Comparison of ENCODE assay signal across 17 mouse cellular contexts in genomic region chrX:8901906-8902472, GRCm38 (mm10). TPM values are rescaled to one million over a fixed set of nuclear protein-coding genes. Genes with fewer than 3 reads are reported as not detected.
DNase-seq lines count a peak whose midpoint lies in the region; ATAC-seq and TF ChIP-seq lines count a peak whose summit lies in the region.
"Had no signal": no experiment of that assay in that cellular context is flagged by ENCODE, and none has a peak within 500 bp of the region (broad histone marks: within the 10 kb centered on the region; RNA-seq: fewer than 3 reads in every experiment).

No protein-coding gene starts in this region.

- no peak overlapping the region for H3K27ac ChIP-seq in hindbrain, embryonic 13.5 days
- H3K27ac ChIP-seq in hindbrain, embryonic 11.5 days (ENCODE audit: low read depth, low read length), result no peak overlapping the region
- H3K27ac ChIP-seq in midbrain, embryonic 14.5 days (replicated peaks; ENCODE audit: low read depth, low read length), result no peak overlapping the region
- H3K27ac ChIP-seq in kidney, embryonic 16.5 days (ENCODE audit: low read length), result no peak overlapping the region
- H3K27ac ChIP-seq: embryonic facial prominence, embryonic 15.5 days; forebrain, embryonic 12.5 days; heart, embryonic 15.5 days; kidney, embryonic 15.5 days; limb, embryonic 15.5 days; macrophage had no signal

- H3K36me3 ChIP-seq in hindbrain, embryonic 13.5 days, result no peaks in the 10 kb centered on the region
- no peaks in the 10 kb centered on the region for H3K36me3 ChIP-seq in hindbrain, embryonic 11.5 days (ENCODE audit: control insufficient read depth, insufficient read depth, low read length)
- H3K36me3 ChIP-seq in midbrain, embryonic 14.5 days (ENCODE audit: control insufficient read depth, insufficient read depth, low read length), result no peaks in the 10 kb centered on the region
- no peaks in the 10 kb centered on the region for H3K36me3 ChIP-seq in kidney, embryonic 16.5 days (ENCODE audit: insufficient read depth, low read length)
- H3K36me3 ChIP-seq: embryonic facial prominence, embryonic 15.5 days; forebrain, embryonic 12.5 days; heart, embryonic 15.5 days; kidney, embryonic 15.5 days; limb, embryonic 15.5 days had no signal

- no peaks in the 10 kb centered on the region; the same call in 1 of the 2 replicates for H3K4me1 ChIP-seq in hindbrain, embryonic 13.5 days (replicated peaks)
- H3K4me1 ChIP-seq in hindbrain, embryonic 11.5 days (replicated peaks; ENCODE audit: control insufficient read depth, insufficient read depth, low read length), result no peaks in the 10 kb centered on the region
- no peaks in the 10 kb centered on the region for H3K4me1 ChIP-seq in midbrain, embryonic 14.5 days (ENCODE audit: control insufficient read depth, insufficient read depth, low read length)
- no peaks in the 10 kb centered on the region for H3K4me1 ChIP-seq in kidney, embryonic 16.5 days (ENCODE audit: insufficient read depth, low read length)
- H3K4me1 ChIP-seq: embryonic facial prominence, embryonic 15.5 days; forebrain, embryonic 12.5 days; heart, embryonic 15.5 days; kidney, embryonic 15.5 days had no signal

- H3K4me3 ChIP-seq in hindbrain, embryonic 13.5 days, result no peak overlapping the region
- no peak overlapping the region for H3K4me3 ChIP-seq in hindbrain, embryonic 11.5 days (ENCODE audit: low read depth, low read length)
- H3K4me3 ChIP-seq in midbrain, embryonic 14.5 days (replicated peaks; ENCODE audit: low read depth, low read length), result no peak overlapping the region
- H3K4me3 ChIP-seq in kidney, embryonic 16.5 days (ENCODE audit: low read length), result no peak overlapping the region
- H3K4me3 ChIP-seq: embryonic facial prominence, embryonic 15.5 days; forebrain, embryonic 12.5 days; heart, embryonic 15.5 days; kidney, embryonic 15.5 days; limb, embryonic 15.5 days had no signal

- no peak for TF ChIP-seq CTCF in brain, embryonic 14.5 days (IDR thresholded peaks at IDR 0.05; ENCODE audit: borderline replicate concordance, extremely low read depth, insufficient read depth, insufficient read length)

- no peak for DNase-seq in hindbrain, embryonic 11.5 days (ENCODE audit: low spot score)
- peak; percentile 42 for DNase-seq in A20 (ENCODE audit: low read depth, low spot score)
- DNase-seq in brain, embryonic 14.5 days (ENCODE audit: low read depth), result peak; percentile 39
- no peak for DNase-seq in midbrain, embryonic 14.5 days
- no peak for DNase-seq in urinary bladder, postnatal 14 days (ENCODE audit: low spot score)
- DNase-seq: cerebellum, adult 11 months; heart, adult 11 months; lung, adult 18-20 months; thymus, adult 18-20 months had no signal

- H3K9me3 ChIP-seq in hindbrain, embryonic 13.5 days, result no peaks in the 10 kb centered on the region
- H3K9me3 ChIP-seq in hindbrain, embryonic 11.5 days (ENCODE audit: control insufficient read depth, low read length), result no peaks in the 10 kb centered on the region
- no peaks in the 10 kb centered on the region for H3K9me3 ChIP-seq in midbrain, embryonic 14.5 days (ENCODE audit: control insufficient read depth, low read length)
- no peaks in the 10 kb centered on the region for H3K9me3 ChIP-seq in kidney, embryonic 16.5 days (ENCODE audit: low read length)
- H3K9me3 ChIP-seq: embryonic facial prominence, embryonic 15.5 days; forebrain, embryonic 12.5 days; heart, embryonic 15.5 days; kidney, embryonic 15.5 days; limb, embryonic 15.5 days had no signal

- peak; percentile 79 for ATAC-seq in hindbrain, embryonic 13.5 days (ENCODE audit: low FRiP score)
- no peak for ATAC-seq in hindbrain, embryonic 11.5 days (ENCODE audit: low FRiP score)
- peak; percentile 40; the same call in 1 of the 2 replicates for ATAC-seq in midbrain, embryonic 14.5 days (ENCODE audit: low FRiP score, low TSS enrichment)
- ATAC-seq in kidney, embryonic 16.5 days (ENCODE audit: low FRiP score, low TSS enrichment), result no peak

- H3K27me3 ChIP-seq in hindbrain, embryonic 13.5 days, result no peaks in the 10 kb centered on the region
- no peaks in the 10 kb centered on the region for H3K27me3 ChIP-seq in hindbrain, embryonic 11.5 days (ENCODE audit: control insufficient read depth, insufficient read depth, low read length)
- H3K27me3 ChIP-seq in midbrain, embryonic 14.5 days (ENCODE audit: control insufficient read depth, insufficient read depth, low read length), result no peaks in the 10 kb centered on the region
- H3K27me3 ChIP-seq in kidney, embryonic 16.5 days (ENCODE audit: insufficient read depth, low read length), result no peaks in the 10 kb centered on the region
- H3K27me3 ChIP-seq: embryonic facial prominence, embryonic 15.5 days; forebrain, embryonic 12.5 days; heart, embryonic 15.5 days; kidney, embryonic 15.5 days; limb, embryonic 15.5 days had no signal

- no peak overlapping the region for H3K9ac ChIP-seq in hindbrain, embryonic 13.5 days
- no peak overlapping the region for H3K9ac ChIP-seq in hindbrain, embryonic 11.5 days (ENCODE audit: low read depth, low read length)
- H3K9ac ChIP-seq in midbrain, embryonic 14.5 days (replicated peaks; ENCODE audit: low read length), result no peak overlapping the region
- H3K9ac ChIP-seq in kidney, embryonic 16.5 days (replicated peaks; ENCODE audit: low read length), result no peak overlapping the region
- H3K9ac ChIP-seq: embryonic facial prominence, embryonic 15.5 days; forebrain, embryonic 12.5 days; heart, embryonic 15.5 days; kidney, embryonic 15.5 days; limb, embryonic 15.5 days had no signal

- H3K4me2 ChIP-seq in hindbrain, embryonic 13.5 days, result no peak overlapping the region
- no peak overlapping the region for H3K4me2 ChIP-seq in hindbrain, embryonic 11.5 days (replicated peaks; ENCODE audit: low read depth, low read length)
- no peak overlapping the region for H3K4me2 ChIP-seq in midbrain, embryonic 14.5 days (ENCODE audit: low read length)
- no peak overlapping the region for H3K4me2 ChIP-seq in kidney, embryonic 16.5 days (replicated peaks; ENCODE audit: low read depth, low read length)
- H3K4me2 ChIP-seq: embryonic facial prominence, embryonic 15.5 days; forebrain, embryonic 12.5 days; heart, embryonic 15.5 days; kidney, embryonic 15.5 days; limb, embryonic 15.5 days had no signal

- no peak for TF ChIP-seq POLR2A in brain, embryonic 14.5 days (IDR thresholded peaks at IDR 0.05; ENCODE audit: borderline replicate concordance, extremely low read depth, insufficient read depth, insufficient read length, poor library complexity, severe bottlenecking)

- WGBS in hindbrain, embryonic 13.5 days, result 34% methylated on average over 7 of the region's 7 CpGs
- 35% methylated on average over 7 of the region's 7 CpGs for WGBS in hindbrain, embryonic 11.5 days
- 31% methylated on average over 7 of the region's 7 CpGs for WGBS in midbrain, embryonic 14.5 days
- 35% methylated on average over 7 of the region's 7 CpGs for WGBS in kidney, embryonic 16.5 days

RNA-seq across cellular contexts. Expression of gene B630019K06Rik, which starts 9.8 kb away (rescaled TPM):
- polyA plus RNA-seq in hindbrain, embryonic 13.5 days (2015; fragmentation: Nextera tagmentation; extraction: Ambion mirVana), result 19.4 and 20.4 TPM in 2 replicates
- 6.7 and 7.1 TPM in 2 replicates for polyA plus RNA-seq in hindbrain, embryonic 11.5 days (2014; fragmentation: Nextera tagmentation; extraction: Ambion mirVana)
- 38.1 and 47.0 TPM in 2 replicates for polyA plus RNA-seq in brain, embryonic 14.5 days (2012; rRNA removed)
- 34.3 and 39.3 TPM in 2 replicates for polyA plus RNA-seq in midbrain, embryonic 14.5 days (2014; fragmentation: Nextera tagmentation; extraction: Ambion mirVana)
- polyA plus RNA-seq in kidney, embryonic 16.5 days (2015; fragmentation: Nextera tagmentation; extraction: Ambion mirVana), result 2.6 and 2.7 TPM in 2 replicates

RNA-seq across cellular contexts. Expression of gene Gm5751, which starts 27.9 kb away (rescaled TPM):
- not detected in 2 replicates for polyA plus RNA-seq in hindbrain, embryonic 13.5 days (2015; fragmentation: Nextera tagmentation; extraction: Ambion mirVana)
- not detected in 2 replicates for polyA plus RNA-seq in hindbrain, embryonic 11.5 days (2014; fragmentation: Nextera tagmentation; extraction: Ambion mirVana)
- polyA plus RNA-seq in brain, embryonic 14.5 days (2012; rRNA removed), result not detected in 2 replicates
- not detected in 2 replicates for polyA plus RNA-seq in midbrain, embryonic 14.5 days (2014; fragmentation: Nextera tagmentation; extraction: Ambion mirVana)
- polyA plus RNA-seq in kidney, embryonic 16.5 days (2015; fragmentation: Nextera tagmentation; extraction: Ambion mirVana), result not detected in 2 replicates
- polyA plus RNA-seq: embryonic facial prominence, embryonic 15.5 days; forebrain, embryonic 12.5 days; heart, embryonic 15.5 days; kidney, embryonic 15.5 days; limb, embryonic 15.5 days; macrophage had no signal

RNA-seq across cellular contexts. Expression of gene Gm6592, which starts 58.2 kb away (rescaled TPM):
- polyA plus RNA-seq in hindbrain, embryonic 13.5 days (2015; fragmentation: Nextera tagmentation; extraction: Ambion mirVana), result not detected in 2 replicates
- not detected in 2 replicates for polyA plus RNA-seq in hindbrain, embryonic 11.5 days (2014; fragmentation: Nextera tagmentation; extraction: Ambion mirVana)
- not detected in 2 replicates for polyA plus RNA-seq in brain, embryonic 14.5 days (2012; rRNA removed)
- not detected in 2 replicates for polyA plus RNA-seq in midbrain, embryonic 14.5 days (2014; fragmentation: Nextera tagmentation; extraction: Ambion mirVana)
- polyA plus RNA-seq in kidney, embryonic 16.5 days (2015; fragmentation: Nextera tagmentation; extraction: Ambion mirVana), result not detected in 2 replicates
- polyA plus RNA-seq: embryonic facial prominence, embryonic 15.5 days; forebrain, embryonic 12.5 days; heart, embryonic 15.5 days; kidney, embryonic 15.5 days; limb, embryonic 15.5 days; macrophage had no signal

Comparison
In these comparisons a context has a peak if more than half of its experiments do, and no peak if none do; other contexts are left out.
1. ATAC-seq: peak in hindbrain, embryonic 13.5 days (single experiment) and midbrain, embryonic 14.5 days (single experiment); none in hindbrain, embryonic 11.5 days (single experiment) and kidney, embryonic 16.5 days (single experiment).
2. DNase-seq: peak in A20 (single experiment) and brain, embryonic 14.5 days (single experiment); none in hindbrain, embryonic 11.5 days (single experiment), midbrain, embryonic 14.5 days (single experiment) and urinary bladder, postnatal 14 days (single experiment).